ENCODE assay signal across 29 mouse cellular contexts in genomic region chr14:15384532-15384931, GRCm38 (mm10). TPM values are rescaled to one million over a fixed set of nuclear protein-coding genes. Genes with fewer than 3 reads are reported as not detected.
DNase-seq lines count a peak whose midpoint lies in the region; ATAC-seq and TF ChIP-seq lines count a peak whose summit lies in the region.
"Had no signal": no experiment of that assay in that cellular context is flagged by ENCODE, and none has a peak within 500 bp of the region (broad histone marks: within the 10 kb centered on the region; RNA-seq: fewer than 3 reads in every experiment).

No protein-coding gene starts in this region.

- TF ChIP-seq CTCF in lung, postnatal 0 days (IDR thresholded peaks at IDR 0.05) = no peak
- TF ChIP-seq CTCF in liver, postnatal 0 days (IDR thresholded peaks at IDR 0.05; ENCODE audit: low read depth) = no peak

- H3K4me1 ChIP-seq in liver, embryonic 11.5 days (replicated peaks; ENCODE audit: control insufficient read depth, insufficient read depth, low read length) = no peaks in the 10 kb centered on the region; the same call in 1 of the 2 replicates
- no peaks in the 10 kb centered on the region for H3K4me1 ChIP-seq in lung, postnatal 0 days (ENCODE audit: insufficient read depth, low read depth, low read length)
- no peaks in the 10 kb centered on the region for H3K4me1 ChIP-seq in liver, embryonic 12.5 days
- H3K4me1 ChIP-seq in liver, postnatal 0 days (ENCODE audit: insufficient read depth) = 0 out of 2 replicates have a peak, but pooled peaks cover 2% of the 10 kb centered on the region
- H3K4me1 ChIP-seq: embryonic facial prominence, embryonic 12.5 days; forebrain, embryonic 10.5 days; forebrain, embryonic 15.5 days; heart, embryonic 15.5 days; limb, embryonic 12.5 days; liver, embryonic 15.5 days; midbrain, embryonic 12.5 days; neural tube, embryonic 13.5 days had no signal

- peak; percentile 53 for ATAC-seq in liver, embryonic 11.5 days (replicated peaks; ENCODE audit: low FRiP score)
- no peak for ATAC-seq in lung, postnatal 0 days
- peak; percentile 47; the same call in 1 of the 2 replicates for ATAC-seq in liver, embryonic 12.5 days
- ATAC-seq in liver, postnatal 0 days = peak; percentile 80
- ATAC-seq: forebrain, embryonic 15.5 days; hindbrain, embryonic 16.5 days; Patski had no signal

- no peak overlapping the region for H3K9ac ChIP-seq in liver, embryonic 11.5 days (ENCODE audit: low read depth, low read length)
- no peak overlapping the region for H3K9ac ChIP-seq in lung, postnatal 0 days (replicated peaks; ENCODE audit: low read depth)
- H3K9ac ChIP-seq in liver, embryonic 12.5 days = no peak overlapping the region
- H3K9ac ChIP-seq in liver, postnatal 0 days (replicated peaks) = no peak overlapping the region
- H3K9ac ChIP-seq: embryonic facial prominence, embryonic 12.5 days; forebrain, embryonic 15.5 days; heart, embryonic 15.5 days; limb, embryonic 12.5 days; liver, embryonic 15.5 days; midbrain, embryonic 12.5 days; neural tube, embryonic 13.5 days had no signal

- 63% methylated on average over 5 of the region's 5 CpGs for WGBS in liver, embryonic 11.5 days
- WGBS in lung, postnatal 0 days = 36% methylated on average over 5 of the region's 5 CpGs
- 50% methylated on average over 5 of the region's 5 CpGs for WGBS in liver, embryonic 12.5 days (ENCODE audit: insufficient replicate concordance)
- WGBS in liver, postnatal 0 days (ENCODE audit: insufficient replicate concordance) = 51% methylated on average over 5 of the region's 5 CpGs

- no peaks in the 10 kb centered on the region for H3K9me3 ChIP-seq in liver, embryonic 11.5 days (ENCODE audit: control insufficient read depth, low read length)
- no peaks in the 10 kb centered on the region for H3K9me3 ChIP-seq in lung, postnatal 0 days (ENCODE audit: low read length)
- no peaks in the 10 kb centered on the region for H3K9me3 ChIP-seq in liver, embryonic 12.5 days (replicated peaks)
- no peaks in the 10 kb centered on the region for H3K9me3 ChIP-seq in liver, postnatal 0 days (ENCODE audit: low read length)
- H3K9me3 ChIP-seq: embryonic facial prominence, embryonic 12.5 days; forebrain, embryonic 10.5 days; forebrain, embryonic 15.5 days; heart, embryonic 10.5 days; heart, embryonic 15.5 days; limb, embryonic 12.5 days; liver, embryonic 15.5 days; midbrain, embryonic 12.5 days; neural tube, embryonic 13.5 days had no signal

- no peak for TF ChIP-seq EP300 in lung, postnatal 0 days (IDR thresholded peaks at IDR 0.05)
- TF ChIP-seq EP300 in liver, postnatal 0 days (IDR thresholded peaks at IDR 0.05; ENCODE audit: low read depth) = no peak

- no peak overlapping the region for H3K4me3 ChIP-seq in liver, embryonic 11.5 days (ENCODE audit: low read depth, low read length)
- H3K4me3 ChIP-seq in lung, postnatal 0 days (ENCODE audit: low read depth, low read length) = no peak overlapping the region
- H3K4me3 ChIP-seq in liver, embryonic 12.5 days = no peak overlapping the region
- no peak overlapping the region for H3K4me3 ChIP-seq in liver, postnatal 0 days (ENCODE audit: low read depth, low read length)
- H3K4me3 ChIP-seq: embryonic facial prominence, embryonic 12.5 days; forebrain, embryonic 10.5 days; forebrain, embryonic 15.5 days; heart, embryonic 10.5 days; heart, embryonic 15.5 days; limb, embryonic 12.5 days; liver, embryonic 15.5 days; midbrain, embryonic 12.5 days; neural tube, embryonic 13.5 days had no signal

- no peak for DNase-seq in liver, embryonic 11.5 days (ENCODE audit: low spot score)
- no peak for DNase-seq in liver
- DNase-seq in lung, postnatal 36 days = peak; percentile 13
- no peak for DNase-seq in lung, postnatal 0 days (ENCODE audit: low spot score)
- peak; percentile 15 for DNase-seq in liver, postnatal 0 days
- no peak for DNase-seq in right cerebral cortex, adult 18-20 months
- DNase-seq: adrenal gland, postnatal 10 days; cerebellum, adult 11 months; cerebellum, adult 9-10 months; cerebellum, postnatal 36 days; embryo, embryonic 11 days; gastrocnemius, postnatal 25 days; heart, adult 11 months; kidney, postnatal 25 days; right cerebral cortex, postnatal 25 days; thymus, adult 18-20 months; thymus, postnatal 36 days had no signal

- no peaks in the 10 kb centered on the region for H3K27me3 ChIP-seq in liver, embryonic 11.5 days (replicated peaks; ENCODE audit: control insufficient read depth, insufficient read depth, low read length)
- H3K27me3 ChIP-seq in lung, postnatal 0 days (replicated peaks; ENCODE audit: insufficient read depth, low read length) = no peaks in the 10 kb centered on the region
- no peaks in the 10 kb centered on the region for H3K27me3 ChIP-seq in liver, embryonic 12.5 days (replicated peaks)
- H3K27me3 ChIP-seq in liver, postnatal 0 days (ENCODE audit: insufficient read depth, low read length) = no peaks in the 10 kb centered on the region
- H3K27me3 ChIP-seq: embryonic facial prominence, embryonic 12.5 days; forebrain, embryonic 15.5 days; heart, embryonic 15.5 days; limb, embryonic 12.5 days; liver, embryonic 15.5 days; midbrain, embryonic 12.5 days; neural tube, embryonic 13.5 days; Patski had no signal

- no peak overlapping the region for H3K4me2 ChIP-seq in liver, embryonic 11.5 days
- no peak overlapping the region for H3K4me2 ChIP-seq in lung, postnatal 0 days (replicated peaks; ENCODE audit: low read depth, low read length)
- no peak overlapping the region for H3K4me2 ChIP-seq in liver, embryonic 12.5 days
- no peak overlapping the region for H3K4me2 ChIP-seq in liver, postnatal 0 days (ENCODE audit: low read depth, low read length)
- H3K4me2 ChIP-seq: embryonic facial prominence, embryonic 12.5 days; forebrain, embryonic 15.5 days; heart, embryonic 15.5 days; limb, embryonic 12.5 days; liver, embryonic 15.5 days; midbrain, embryonic 12.5 days; neural tube, embryonic 13.5 days had no signal

- H3K36me3 ChIP-seq in liver, embryonic 11.5 days (ENCODE audit: control insufficient read depth, insufficient read depth, low read length) = no peaks in the 10 kb centered on the region
- H3K36me3 ChIP-seq in lung, postnatal 0 days (ENCODE audit: insufficient read depth, low read length) = no peaks in the 10 kb centered on the region
- no peaks in the 10 kb centered on the region for H3K36me3 ChIP-seq in liver, embryonic 12.5 days
- H3K36me3 ChIP-seq in liver, postnatal 0 days (replicated peaks; ENCODE audit: insufficient read depth, low read length) = no peaks in the 10 kb centered on the region
- H3K36me3 ChIP-seq: embryonic facial prominence, embryonic 12.5 days; forebrain, embryonic 10.5 days; forebrain, embryonic 15.5 days; heart, embryonic 10.5 days; heart, embryonic 15.5 days; limb, embryonic 12.5 days; liver, embryonic 15.5 days; midbrain, embryonic 12.5 days; neural tube, embryonic 13.5 days had no signal

- H3K27ac ChIP-seq in liver, embryonic 11.5 days (ENCODE audit: low read depth, low read length) = no peak overlapping the region
- H3K27ac ChIP-seq in lung, postnatal 0 days (ENCODE audit: low read length) = no peak overlapping the region
- no peak overlapping the region for H3K27ac ChIP-seq in liver, embryonic 12.5 days
- no peak overlapping the region for H3K27ac ChIP-seq in liver, postnatal 0 days (ENCODE audit: low read depth)
- H3K27ac ChIP-seq: embryonic facial prominence, embryonic 12.5 days; forebrain, embryonic 10.5 days; forebrain, embryonic 15.5 days; heart, embryonic 10.5 days; heart, embryonic 15.5 days; limb, embryonic 12.5 days; liver, embryonic 15.5 days; midbrain, embryonic 12.5 days; neural tube, embryonic 13.5 days had no signal

RNA-seq across cellular contexts. Expression of gene Lrrc3b, which starts 54.3 kb away (rescaled TPM):
- 1.6 and 2.2 TPM in 2 replicates for polyA plus RNA-seq in liver, embryonic 11.5 days (2014; fragmentation: Nextera tagmentation; extraction: Ambion mirVana)
- 0.79 and 2.4 TPM in 2 replicates for polyA plus RNA-seq in lung, postnatal 0 days (2015; fragmentation: Nextera tagmentation; extraction: Ambion mirVana)
- 0.33 and 0.58 TPM in 2 replicates for polyA plus RNA-seq in liver, embryonic 12.5 days (2016; fragmentation: Nextera tagmentation; extraction: Ambion mirVana)
- polyA plus RNA-seq in liver, postnatal 0 days (2015; fragmentation: Nextera tagmentation; extraction: Ambion mirVana) = not detected in 2 replicates
- polyA plus RNA-seq: Patski had no signal

Comparison
In these comparisons a context has a peak if more than half of its experiments do, and no peak if none do; other contexts are left out.
1. DNase-seq: peak in lung, postnatal 36 days (single experiment) and liver, postnatal 0 days (single experiment); none in liver, embryonic 11.5 days (single experiment), liver (single experiment), lung, postnatal 0 days (single experiment) and right cerebral cortex, adult 18-20 months (single experiment).